Mouse (Mus musculus) small intestine, adult 2 months (tissue): ENCODE measurements around the gene Swsap1. TPM values are rescaled to one million over a fixed set of nuclear protein-coding genes. Genes with fewer than 3 reads are reported as not detected.

Experiments used
- H3K27ac ChIP-seq: fragments of 200-500 bp; 2 replicates; pipeline ENCODE4 v1.5.1; 2012; ENCODE audit warnings: low read depth, low read length, control low read depth, inconsistent platforms; ENCODE audit not compliant: insufficient read depth
- H3K27me3 ChIP-seq: fragments of 200-500 bp; 2 replicates; pipeline ENCODE4 v1.6.1; 2012; ENCODE audit warnings: mild to moderate bottlenecking, moderate library complexity, low read length, inconsistent platforms; ENCODE audit not compliant: control insufficient read depth, insufficient read depth
- H3K36me3 ChIP-seq: fragments of 200-500 bp; 2 replicates; pipeline ENCODE4 v1.6.1; 2012; ENCODE audit warnings: mild to moderate bottlenecking, low read length, control low read depth, inconsistent platforms; ENCODE audit not compliant: control insufficient read depth, insufficient read depth
- H3K4me1 ChIP-seq: fragments of 200-500 bp; 2 replicates; pipeline ENCODE4 v1.6.1; 2012; ENCODE audit warnings: low read length, inconsistent platforms, mixed read lengths; ENCODE audit not compliant: control insufficient read depth, insufficient read depth, insufficient read length
- H3K4me3 ChIP-seq: fragments of 200-500 bp; 2 replicates; pipeline ENCODE4 v1.5.1; 2012; ENCODE audit warnings: low read depth, mild to moderate bottlenecking, control low read depth, inconsistent platforms, low read length, moderate library complexity
- CTCF ChIP-seq: fragments of 200-500 bp; IDR thresholded peaks from 2 replicates; pipeline ENCODE4 v1.5.1; 2012; ENCODE audit warnings: low read depth, mild to moderate bottlenecking, control low read depth, inconsistent platforms, low read length, moderate library complexity, mixed read lengths; ENCODE audit not compliant: insufficient replicate concordance, insufficient read length; ENCODE audit errors: extremely low read depth
- POLR2A ChIP-seq: fragments of 200-500 bp; IDR thresholded peaks from 2 replicates; pipeline ENCODE4 v1.6.1; 2012; ENCODE audit warnings: low read depth, mild to moderate bottlenecking, control low read depth, inconsistent platforms, low read length, moderate library complexity
- WGBS: fragments of 180-500 bp; shearing (Covaris S2); methylation state at CpG from one replicate; pipeline ENCODE4 v1.1.7; 2018; 5-methylcytosine and 5-hydroxymethylcytosine counted together
- polyA plus RNA-seq: library from polyadenylated mRNA; depleted of rRNA; stranded (reverse); fragments of >200 nt; gene quantifications from 2 replicates; pipeline ENCODE4 v1.2.3, GENCODE M21; 2012; rRNA removed

Gene Swsap1
- polyA plus RNA-seq, result 4.7 and 7.1 TPM in 2 replicates

DNA sequence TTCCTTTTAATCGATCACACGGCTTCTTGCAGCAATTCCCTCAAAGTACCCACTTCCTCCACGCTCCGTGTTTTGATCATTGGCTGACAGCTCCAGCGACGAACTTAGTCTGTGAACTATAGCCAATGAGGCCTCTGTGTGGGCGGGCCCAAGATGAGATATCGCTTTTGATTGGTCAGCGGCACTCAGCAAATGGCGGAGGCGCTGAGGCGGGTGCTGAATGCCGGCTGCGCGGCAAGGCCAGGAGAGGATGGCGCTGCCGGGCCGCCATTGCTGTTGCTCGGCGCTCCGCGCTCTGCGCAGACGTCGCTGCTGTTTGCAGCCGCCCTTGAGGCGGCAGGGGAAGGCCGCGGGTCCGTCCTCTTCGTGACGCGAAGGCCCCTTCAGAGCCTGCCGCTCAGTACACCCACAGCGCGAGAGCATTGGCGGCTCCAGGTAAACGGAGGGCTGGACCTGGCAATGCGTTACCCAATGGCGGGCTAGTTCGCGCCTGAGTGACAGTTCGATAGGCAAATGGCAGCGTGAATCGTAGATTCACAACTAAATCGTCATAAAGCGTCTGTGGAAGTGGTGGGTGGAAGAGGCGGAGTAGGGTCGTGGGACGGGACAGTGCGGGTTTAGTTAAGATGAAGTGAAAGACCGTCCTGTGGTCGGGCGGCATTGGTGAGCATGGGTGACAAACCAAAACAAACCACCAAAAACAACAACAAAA is at the start of gene Swsap1:
Gene Swsap1, plus strand, starts transcription at position 186 of the 712 bp plus-strand sequence.
- peak within 1 kb of the TSS; percentile 92 for H3K27ac ChIP-seq
- peaks cover 2% of the 10 kb centered on the region; the same call in 1 of the 2 replicates for H3K27me3 ChIP-seq
- TF ChIP-seq CTCF, result no peak
- TF ChIP-seq POLR2A, result peak; percentile 38; the same call in 1 of the 2 replicates
- under 1% methylated on average over 54 of the region's 54 CpGs for WGBS
- no peaks in the 10 kb centered on the region for H3K36me3 ChIP-seq
- H3K4me1 ChIP-seq, result 0 out of 2 replicates have a peak, but pooled peaks cover 3% of the 10 kb centered on the region
- peak within 1 kb of the TSS; percentile 73 for H3K4me3 ChIP-seq

DNA sequence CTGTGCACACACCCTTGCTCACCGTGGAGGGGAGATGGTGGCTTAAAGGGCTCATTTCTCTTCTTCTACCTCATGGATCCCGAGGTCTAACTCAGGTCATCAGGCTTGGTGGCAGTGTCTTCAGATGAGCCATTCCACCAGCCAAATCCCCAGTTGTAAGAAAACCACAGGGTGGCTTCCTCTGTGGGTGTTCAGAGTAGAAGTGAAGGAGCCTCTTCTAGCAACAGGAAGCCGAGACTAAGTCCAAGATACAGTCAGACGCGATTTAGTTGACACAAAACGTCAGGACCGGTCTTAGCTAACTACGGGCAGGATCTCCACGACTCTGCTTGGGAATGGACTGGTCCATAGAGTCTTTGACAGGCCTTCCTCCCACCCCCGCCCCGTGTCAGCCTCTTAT is 47.3 kb upstream of the Swsap1 start:
- TF ChIP-seq CTCF, result no peak
- TF ChIP-seq POLR2A, result no peak
- no peaks in the 10 kb centered on the region for H3K4me1 ChIP-seq
- H3K36me3 ChIP-seq, result no peaks in the 10 kb centered on the region
- H3K27me3 ChIP-seq, result no peaks in the 10 kb centered on the region
- 71% methylated on average over 11 of the region's 11 CpGs for WGBS
- no peak overlapping the region for H3K4me3 ChIP-seq
- no peak overlapping the region for H3K27ac ChIP-seq

DNA sequence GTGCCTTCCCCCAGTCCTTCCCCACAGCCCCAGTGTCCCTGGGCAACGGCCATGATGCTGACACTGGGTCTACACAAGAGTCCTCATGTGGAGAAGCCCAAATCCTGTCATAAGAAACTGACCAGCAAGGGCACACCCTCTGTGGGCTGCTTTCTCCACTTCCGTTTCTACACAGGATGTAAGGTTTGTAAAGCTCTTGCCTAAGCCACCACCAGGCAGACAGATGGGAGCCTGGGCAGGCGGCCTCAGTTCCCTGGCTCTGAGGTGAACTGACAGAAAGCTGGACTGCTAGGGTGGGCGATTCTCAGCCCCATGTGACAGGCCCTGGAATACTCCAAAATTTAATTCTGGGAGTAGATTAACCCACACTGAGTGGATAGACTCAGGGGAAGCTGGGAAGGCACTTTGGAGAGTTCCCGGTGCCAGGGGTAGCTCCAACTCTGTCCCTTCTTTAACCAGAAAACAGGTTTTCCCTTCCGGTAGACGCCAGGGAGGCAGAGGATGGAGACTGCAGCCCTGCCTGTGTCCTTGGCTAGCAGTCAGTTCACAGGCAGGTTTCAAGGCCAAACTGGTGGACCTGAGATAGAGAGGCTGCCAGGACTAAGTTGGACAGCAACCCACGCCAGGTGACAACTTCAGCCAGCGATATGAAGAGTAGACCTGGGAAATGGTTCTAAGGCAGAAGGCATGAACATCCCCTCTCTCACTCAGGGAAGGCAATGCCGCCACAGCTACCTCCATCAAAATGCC is 45.9 kb upstream of the Swsap1 start:
- 83% methylated on average over 10 of the region's 10 CpGs for WGBS
- no peaks in the 10 kb centered on the region for H3K4me1 ChIP-seq
- peaks cover 1% of the 10 kb centered on the region; the same call in 1 of the 2 replicates for H3K36me3 ChIP-seq
- H3K4me3 ChIP-seq, result no peak overlapping the region
- TF ChIP-seq POLR2A, result no peak
- no peak for TF ChIP-seq CTCF
- H3K27ac ChIP-seq, result no peak overlapping the region
- no peaks in the 10 kb centered on the region for H3K27me3 ChIP-seq

DNA sequence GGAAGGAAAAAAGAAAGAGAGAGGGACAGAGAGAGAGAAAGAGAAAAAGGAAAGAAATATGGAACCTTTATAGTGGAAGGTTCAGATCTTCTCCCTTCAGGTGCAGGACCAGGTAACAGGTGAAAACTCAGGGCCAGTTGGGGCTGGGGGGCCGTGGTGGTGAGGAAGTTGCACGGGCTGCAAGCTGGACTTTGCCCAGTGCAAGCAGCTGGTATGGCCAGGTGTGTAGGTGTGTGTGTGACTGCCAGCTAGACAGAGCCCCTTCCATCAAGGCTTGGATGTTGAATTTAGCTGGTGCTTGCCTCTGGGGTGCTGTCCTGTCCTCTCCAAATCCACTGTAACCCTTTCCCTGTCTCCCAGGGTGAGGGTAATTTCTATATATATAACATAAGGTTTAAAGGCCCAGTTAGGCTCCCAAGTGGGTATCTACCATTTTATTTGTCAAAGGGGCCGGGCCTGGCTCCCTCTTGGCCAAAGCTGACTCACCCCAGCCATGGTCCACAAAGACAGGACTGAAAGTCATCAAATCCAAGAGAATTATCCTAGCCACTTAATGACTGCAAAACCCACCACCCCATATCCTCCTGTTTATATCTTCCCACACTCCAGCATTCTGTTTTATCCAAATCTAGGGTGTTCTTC is 38.6 kb upstream of the Swsap1 start:
- no peak overlapping the region for H3K27ac ChIP-seq
- peak overlapping the region; percentile 70 for H3K4me3 ChIP-seq
- TF ChIP-seq CTCF (no peak), POLR2A (no peak)
- 23% methylated on average over 3 of the region's 3 CpGs for whole genome bisulfite sequencing
- H3K36me3 ChIP-seq, result peaks cover 1% of the 10 kb centered on the region; the same call in 1 of the 2 replicates
- no peaks in the 10 kb centered on the region for H3K27me3 ChIP-seq
- H3K4me1 ChIP-seq, result peaks cover 9% of the 10 kb centered on the region

DNA sequence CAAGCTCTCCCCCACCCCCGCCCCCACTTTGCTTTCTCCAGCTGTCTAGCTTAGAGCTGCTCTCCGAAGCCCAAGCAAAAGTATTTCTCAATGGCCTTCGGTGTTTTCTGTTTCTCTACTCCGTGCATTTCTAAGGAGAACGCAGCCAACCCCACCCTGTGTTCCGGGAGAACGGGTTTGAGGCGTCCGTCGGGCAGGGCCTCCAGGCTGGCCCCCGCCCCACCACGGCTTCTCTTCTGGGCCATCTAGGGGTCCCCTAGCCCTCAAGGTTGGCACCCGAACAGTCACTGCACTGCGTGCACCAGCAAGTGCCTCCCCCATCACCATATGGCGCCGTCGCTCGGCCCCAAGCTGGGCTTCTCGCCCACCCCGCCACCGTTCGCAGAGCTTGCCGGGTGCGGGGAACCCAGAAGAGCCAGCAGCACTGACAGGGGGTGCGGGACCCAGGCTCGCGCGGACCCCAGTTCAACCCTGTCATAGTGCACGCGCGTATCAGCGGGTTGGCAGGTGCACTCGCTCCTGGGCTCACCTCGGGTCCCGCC is 38.0 kb upstream of the Swsap1 start:
- Histone ChIP-seq H3K27ac (peak overlapping the region; percentile 45), H3K27me3 (no peaks in the 10 kb centered on the region), H3K4me1 (peaks cover 9% of the 10 kb centered on the region), H3K4me3 (peak overlapping the region; percentile 70), H3K36me3 (peaks cover 1% of the 10 kb centered on the region; the same call in 1 of the 2 replicates)
- TF ChIP-seq POLR2A (no peak), CTCF (no peak)
- 2% methylated on average over 35 of the region's 35 CpGs for WGBS

DNA sequence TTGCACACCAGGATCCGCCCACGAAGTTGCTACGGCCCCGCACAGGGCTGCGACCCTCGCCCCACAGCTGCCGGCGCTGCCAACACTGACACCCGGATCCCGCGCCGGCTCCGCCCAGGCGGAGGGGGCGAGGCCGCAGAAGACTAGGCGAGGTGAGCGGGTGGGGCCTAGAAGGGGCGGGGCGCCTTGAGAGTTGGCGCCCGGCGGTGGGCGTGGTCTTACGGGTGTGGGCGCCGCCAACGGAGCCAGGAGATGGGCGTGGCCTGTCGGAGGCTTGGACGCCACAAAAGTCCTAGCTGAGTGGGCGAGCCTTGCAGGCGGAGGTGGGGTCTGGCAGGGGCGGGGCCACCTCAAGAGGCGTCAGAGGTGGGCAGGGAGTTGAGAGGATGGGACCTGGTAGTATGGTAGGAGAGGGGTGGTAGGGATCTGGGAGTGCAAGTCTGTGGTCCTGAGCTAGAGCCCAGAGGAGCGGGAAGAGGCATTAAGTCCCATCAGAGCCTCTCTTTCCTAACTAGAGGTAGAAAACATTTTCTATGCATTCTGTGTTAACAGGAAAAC is 37.4 kb upstream of the Swsap1 start, which contains the start of gene Rab3d:
Gene Rab3d, minus strand, starts transcription at position 158 of the 558 bp plus-strand sequence.
- peaks cover 9% of the 10 kb centered on the region for H3K4me1 ChIP-seq
- peak; percentile 11; the same call in 1 of the 2 replicates for TF ChIP-seq POLR2A
- TF ChIP-seq CTCF, result no peak
- peak within 1 kb of the TSS; percentile 45 for H3K27ac ChIP-seq
- H3K27me3 ChIP-seq, result no peaks in the 10 kb centered on the region
- H3K36me3 ChIP-seq, result peaks cover 1% of the 10 kb centered on the region; the same call in 1 of the 2 replicates
- H3K4me3 ChIP-seq, result peak within 1 kb of the TSS; percentile 70
- under 1% methylated on average over 36 of the region's 36 CpGs for WGBS
